Mouse (Mus musculus) urinary bladder, adult 18-20 months (tissue): ENCODE results near the gene Ccp110.

ENCODE experiments used
- DNase-seq, 2 experiments: peaks; one replicate each; pipeline ENCODE4 v3.0.0; 2022; ENCODE audit warnings: low spot score in 2 of 2, mixed read lengths in 2 of 2

Gene Ccp110

GRCm38 (mm10) chr7:118712228-118713173 lies at the start of gene Ccp110:
Gene Ccp110, plus strand, starts transcription at chr7:118712552.
- peak; percentile 76 to 91 for DNase-seq

DNA sequence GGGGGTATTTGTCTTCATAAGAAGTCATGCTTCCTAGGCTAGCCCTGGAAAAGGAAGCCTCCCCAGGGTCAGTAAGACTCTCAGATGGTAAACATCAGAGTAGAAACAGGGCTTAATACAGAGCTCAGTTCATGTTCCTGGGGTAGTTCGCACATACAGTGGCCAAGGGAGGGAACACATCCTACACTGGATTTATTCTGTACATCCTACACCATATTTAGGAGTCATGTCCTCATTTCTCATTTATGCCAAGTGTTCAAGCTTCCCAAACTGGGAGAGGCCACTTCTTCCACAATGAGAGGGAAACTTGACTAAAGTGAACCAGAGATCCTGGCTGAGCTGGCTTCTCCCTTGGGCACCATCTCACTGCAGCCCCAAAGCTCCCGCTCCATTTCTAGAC lies 44.6 kb upstream of the Ccp110 start:
- no peak for DNase-seq

DNA sequence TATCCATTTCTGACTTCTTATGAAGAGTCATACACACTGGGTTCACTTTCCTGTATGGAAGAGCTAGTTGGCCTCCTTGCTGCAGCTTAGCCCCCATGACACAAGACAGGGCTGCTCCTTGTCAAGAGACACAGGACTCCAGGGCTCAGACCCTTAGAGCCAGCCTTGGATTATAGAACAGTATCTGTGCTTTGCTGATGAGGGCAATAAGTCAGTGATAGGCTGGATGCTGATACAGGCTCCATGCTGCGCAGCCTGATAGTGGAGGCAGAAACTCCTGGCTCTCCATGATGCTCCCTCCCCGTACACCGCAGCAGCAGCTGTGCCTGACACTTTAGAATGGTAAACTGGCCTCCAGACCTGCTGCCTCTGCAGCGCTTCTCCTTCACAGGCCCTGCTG lies 42.2 kb upstream of the Ccp110 start:
- no peak for DNase-seq

GRCm38 (mm10) chr7:118676826-118677225 lies 35.5 kb upstream of the Ccp110 start:
- no peak for DNase-seq

- DNase-seq = peak; percentile 56 to 66
These were observed 24.2 kb upstream of the Ccp110 start for GRCm38 (mm10) chr7:118688199-118688598.

- DNase-seq = no peak
These were observed 23.3 kb upstream of the Ccp110 start for GRCm38 (mm10) chr7:118689088-118689487.

DNA sequence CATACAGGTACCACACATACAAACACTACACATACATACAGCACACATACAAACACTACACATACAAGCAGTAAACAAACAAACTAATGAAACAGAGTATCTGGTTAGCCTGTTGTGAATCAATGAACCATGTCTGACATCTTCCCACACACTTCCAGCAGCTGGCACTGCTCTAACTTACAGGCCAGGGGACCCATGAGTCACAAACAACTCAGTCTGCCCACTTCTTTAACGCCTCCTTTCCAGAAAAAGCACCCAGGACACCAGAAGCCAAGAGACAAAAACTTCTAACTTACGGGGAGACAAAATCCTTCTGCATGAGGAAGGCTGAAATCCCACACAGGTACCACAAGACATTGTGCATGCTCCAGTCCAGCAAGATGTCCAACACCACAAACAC lies 21.1 kb upstream of the Ccp110 start:
- no peak for DNase-seq

- no peak for DNase-seq
These were observed 16.2 kb upstream of the Ccp110 start for GRCm38 (mm10) chr7:118696146-118696545.

- peak in 1 of 2 experiments; percentile 18 for DNase-seq
These were observed 15.2 kb upstream of the Ccp110 start for GRCm38 (mm10) chr7:118697168-118697567.

DNA sequence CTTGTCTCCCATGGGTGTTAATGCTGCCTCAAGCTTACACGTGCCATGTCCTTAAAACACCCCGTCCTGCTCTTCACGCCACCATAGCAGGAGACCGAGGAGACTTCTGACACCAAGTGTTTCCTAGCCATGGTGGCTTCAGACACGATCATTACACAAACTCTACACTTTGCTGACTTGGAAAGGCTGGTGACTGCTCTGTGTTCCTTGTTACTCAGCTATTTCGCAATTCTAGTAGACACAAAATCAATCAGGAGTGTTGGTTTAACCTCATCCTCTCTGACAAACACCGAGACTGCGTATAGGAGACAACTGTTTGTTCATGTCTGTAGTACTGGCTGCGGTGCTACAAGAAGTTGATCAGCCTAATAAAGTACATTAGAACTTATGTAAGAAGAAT lies 13.5 kb upstream of the Ccp110 start:
- DNase-seq = no peak

GRCm38 (mm10) chr7:118703144-118703561 lies 9.2 kb upstream of the Ccp110 start:
- DNase-seq = no peak

GRCm38 (mm10) chr7:118704001-118704850 lies 8.1 kb upstream of the Ccp110 start:
- no peak for DNase-seq

DNA sequence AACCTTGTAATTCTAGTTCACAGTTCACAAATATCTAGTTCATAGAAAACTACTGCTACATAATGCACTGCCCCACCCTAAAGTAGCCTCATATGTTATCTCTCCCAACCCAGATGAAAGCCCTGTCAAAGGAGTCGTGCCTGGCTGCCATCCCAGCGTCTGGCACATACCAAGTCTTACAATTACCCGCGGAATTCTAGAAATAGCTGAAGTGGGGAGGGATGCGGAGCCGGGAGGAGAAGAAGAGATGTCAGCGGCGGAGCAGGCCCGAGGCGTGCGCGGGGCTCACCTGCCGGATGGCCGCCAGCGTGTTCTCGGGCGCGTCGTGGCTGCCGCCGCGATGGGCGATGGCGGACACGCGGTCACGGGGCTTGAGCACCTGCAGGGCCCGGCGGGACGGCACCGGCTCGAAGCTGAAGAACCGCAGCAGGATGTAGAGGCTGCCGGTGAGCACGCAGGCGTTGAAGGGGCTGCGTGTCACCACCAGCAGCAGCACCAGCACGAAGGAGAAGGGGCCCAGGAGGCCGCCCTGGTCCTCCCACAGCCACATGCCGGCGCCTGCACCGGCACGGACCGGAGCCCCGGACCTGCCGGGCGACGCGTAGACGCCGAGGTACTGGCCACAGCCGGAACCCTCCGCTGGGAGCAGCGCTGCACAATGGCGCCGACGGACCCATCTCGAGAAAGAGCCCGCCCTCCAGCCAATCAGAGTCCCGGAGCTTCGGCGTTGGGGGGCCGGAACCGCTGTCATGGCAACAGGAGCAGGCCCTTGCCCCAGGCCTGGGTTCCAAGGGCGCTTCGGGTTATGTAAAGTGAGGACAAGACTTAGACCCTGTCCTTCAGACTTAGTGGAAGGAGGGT lies 7.0 kb upstream of the Ccp110 start, which contains the start of gene Gde1:
Gde1 (minus strand) TSS at position 678 of the 861 bp plus-strand sequence.
- DNase-seq = peak; percentile 83 to 85

DNA sequence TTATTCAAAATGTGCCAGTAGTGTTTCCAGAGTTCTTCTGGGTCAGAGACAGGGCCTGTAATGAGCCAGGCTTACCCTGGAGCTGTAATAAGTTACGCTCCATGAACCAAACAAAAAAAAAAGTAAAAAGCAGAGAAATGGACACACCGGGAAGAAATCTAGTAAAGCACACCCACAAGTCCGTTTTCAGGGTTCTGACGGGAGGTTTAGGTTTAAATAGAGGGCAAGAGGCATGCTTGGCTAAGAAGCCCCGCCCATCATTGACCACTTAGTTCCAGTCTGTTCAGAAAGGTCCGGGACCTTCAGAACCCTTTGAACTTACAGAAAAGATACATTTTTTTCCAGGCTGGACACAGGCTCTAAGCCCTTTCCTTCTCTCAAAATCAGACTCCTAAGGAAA lies 6.3 kb upstream of the Ccp110 start:
- DNase-seq = no peak

- DNase-seq = no peak
These were observed 5.9 kb upstream of the Ccp110 start for GRCm38 (mm10) chr7:118706488-118706887.

DNA sequence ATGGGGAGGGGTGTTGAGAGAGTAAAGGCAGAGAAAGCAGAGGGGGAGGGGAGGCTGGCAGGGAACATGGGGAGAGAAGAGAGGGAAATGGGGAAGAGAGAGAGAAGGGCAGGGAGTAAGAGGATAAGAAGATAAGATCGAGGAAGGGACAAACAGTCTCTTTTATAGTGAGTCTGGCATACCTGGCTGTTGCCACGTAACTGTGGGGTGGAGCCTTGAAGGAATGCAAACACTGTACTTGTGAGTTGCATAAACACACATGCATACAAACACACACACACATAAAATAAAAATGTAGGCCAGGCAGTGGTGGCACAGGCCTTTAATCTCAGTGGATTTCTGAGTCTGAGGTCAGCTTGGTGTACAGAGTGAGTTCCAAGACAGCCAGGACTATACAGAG lies 5.1 kb upstream of the Ccp110 start:
- DNase-seq = peak in 1 of 2 experiments; percentile 18

- DNase-seq = peak in 1 of 2 experiments; percentile 17
These were observed 4.3 kb upstream of the Ccp110 start for GRCm38 (mm10) chr7:118708002-118708401.

GRCm38 (mm10) chr7:118710776-118711175 lies 1.6 kb upstream of the Ccp110 start:
- DNase-seq = no peak

- no peak for DNase-seq
These were observed 2.5 kb downstream of the Ccp110 start for GRCm38 (mm10) chr7:118714873-118715272.

DNA sequence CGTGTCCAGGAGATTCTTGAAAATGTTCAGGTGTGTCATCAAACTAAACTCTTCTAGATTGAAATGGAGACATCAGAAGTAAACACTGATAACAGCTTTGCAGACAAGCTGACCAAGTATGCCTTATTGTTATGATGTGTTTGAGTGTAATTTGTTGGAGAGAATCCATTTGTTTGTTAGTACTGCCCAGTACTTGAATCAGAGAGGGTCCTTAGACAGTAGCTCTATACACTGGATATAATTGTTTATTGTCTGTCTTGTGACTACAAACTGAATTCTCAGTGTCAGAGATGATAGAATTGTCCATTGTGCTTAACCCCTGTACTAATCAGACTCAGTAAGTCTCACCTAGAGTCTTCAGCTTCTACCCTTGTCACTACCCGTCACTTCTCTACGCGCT lies 5.7 kb downstream of the Ccp110 start:
- DNase-seq = no peak

DNA sequence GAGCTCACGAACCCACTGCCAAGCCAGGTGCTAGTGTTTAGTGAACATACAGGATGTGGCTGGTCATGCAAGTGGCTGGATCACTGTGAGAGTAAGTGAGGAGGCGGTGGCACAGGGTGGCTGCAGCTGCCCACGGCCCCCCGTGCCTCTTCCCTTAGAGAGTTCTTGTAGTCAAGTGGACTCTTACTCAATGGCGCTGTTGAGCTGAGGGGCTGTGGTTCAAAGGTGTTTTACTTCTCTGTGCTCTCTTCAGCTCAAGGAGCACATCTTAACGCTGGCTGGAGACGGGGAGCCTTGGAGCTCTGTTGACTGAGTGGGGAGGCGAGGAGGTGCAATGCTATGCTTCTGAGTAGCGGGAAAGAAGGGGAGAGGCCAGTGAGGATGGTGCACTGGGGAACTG lies 11.6 kb downstream of the Ccp110 start:
- DNase-seq = no peak
